Mouse (Mus musculus): ENCODE measurements around the gene Mettl24.
A peak's percentile ranks its signal among the peaks of the same experiment; 100 is the strongest.

Gene Mettl24

GRCm38 (mm10) chr10:40683092-40683867 lies at the start of gene Mettl24:
Gene Mettl24, plus strand, starts transcription at chr10:40683282.
- DNase-seq (ENCODE audit: low read depth): peak; percentile 18

GRCm38 (mm10) chr10:40637331-40637730 lies 45.8 kb upstream of the Mettl24 start:
- DNase-seq (ENCODE audit: low read depth): no peak

- DNase-seq (ENCODE audit: low read depth): no peak
Measured at GRCm38 (mm10) chr10:40638276-40638675, 44.8 kb upstream of the Mettl24 start.

GRCm38 (mm10) chr10:40638823-40639819 lies 44.0 kb upstream of the Mettl24 start:
- DNase-seq (ENCODE audit: low read depth): no peak

- no peak for DNase-seq (ENCODE audit: low read depth)
Measured at GRCm38 (mm10) chr10:40640406-40640805, 42.7 kb upstream of the Mettl24 start.

- no peak for DNase-seq (ENCODE audit: low read depth)
Measured at GRCm38 (mm10) chr10:40641901-40642300, 41.2 kb upstream of the Mettl24 start.

GRCm38 (mm10) chr10:40643126-40643525 lies 40.0 kb upstream of the Mettl24 start:
- no peak for DNase-seq (ENCODE audit: low read depth)

GRCm38 (mm10) chr10:40644456-40644855 lies 38.6 kb upstream of the Mettl24 start:
- no peak for DNase-seq (ENCODE audit: low read depth)

GRCm38 (mm10) chr10:40645346-40645745 lies 37.7 kb upstream of the Mettl24 start:
- DNase-seq (ENCODE audit: low read depth): no peak

GRCm38 (mm10) chr10:40648776-40649175 lies 34.3 kb upstream of the Mettl24 start:
- DNase-seq (ENCODE audit: low read depth): no peak

GRCm38 (mm10) chr10:40649634-40650033 lies 33.4 kb upstream of the Mettl24 start:
- peak; percentile 45 for DNase-seq (ENCODE audit: low read depth)

GRCm38 (mm10) chr10:40651676-40652075 lies 31.4 kb upstream of the Mettl24 start:
- no peak for DNase-seq (ENCODE audit: low read depth)

- no peak for DNase-seq (ENCODE audit: low read depth)
Measured at GRCm38 (mm10) chr10:40665270-40665669, 17.8 kb upstream of the Mettl24 start.

- no peak for DNase-seq (ENCODE audit: low read depth)
Measured at GRCm38 (mm10) chr10:40666943-40667342, 16.1 kb upstream of the Mettl24 start.

GRCm38 (mm10) chr10:40668640-40669039 lies 14.4 kb upstream of the Mettl24 start:
- DNase-seq (ENCODE audit: low read depth): no peak

GRCm38 (mm10) chr10:40672587-40673296 lies 10.3 kb upstream of the Mettl24 start:
- no peak for DNase-seq (ENCODE audit: low read depth)

- DNase-seq (ENCODE audit: low read depth): no peak
Measured at GRCm38 (mm10) chr10:40673297-40673665, 9.8 kb upstream of the Mettl24 start.

GRCm38 (mm10) chr10:40674151-40674550 lies 8.9 kb upstream of the Mettl24 start:
- DNase-seq (ENCODE audit: low read depth): peak; percentile 6

- DNase-seq (ENCODE audit: low read depth): no peak
Measured at GRCm38 (mm10) chr10:40675921-40676320, 7.2 kb upstream of the Mettl24 start.

GRCm38 (mm10) chr10:40678477-40678876 lies 4.6 kb upstream of the Mettl24 start:
- DNase-seq (ENCODE audit: low read depth): no peak

- DNase-seq (ENCODE audit: low read depth): no peak
Measured at GRCm38 (mm10) chr10:40682470-40682869, 612 bp upstream of the Mettl24 start.

GRCm38 (mm10) chr10:40683868-40684253 lies 779 bp downstream of the Mettl24 start:
- no peak for DNase-seq (ENCODE audit: low read depth)

Data from induced T-regulatory cell, adult 2 months (primary cell).